Mouse (Mus musculus) G1E-ER4 (cell line): ENCODE data around the gene Gm10273. TPM values are rescaled to one million over a fixed set of nuclear protein-coding genes. Genes with fewer than 3 reads are reported as not detected.
A peak's percentile ranks its signal among the peaks of the same experiment; 100 is the strongest.

ENCODE experiments used
- GATA1 ChIP-seq: IDR thresholded peaks from one replicate; pipeline ENCODE4 v1.8.0; 2012; ENCODE audit warnings: low read length, inconsistent platforms
- polyA plus RNA-seq: library from polyadenylated mRNA; stranded (reverse); fragments of >175 nt; gene quantifications from 2 replicates; pipeline ENCODE4 v1.2.3, GENCODE M21; 2012

Gene Gm10273
- polyA plus RNA-seq, 1 experiment = 0.50 TPM

DNA sequence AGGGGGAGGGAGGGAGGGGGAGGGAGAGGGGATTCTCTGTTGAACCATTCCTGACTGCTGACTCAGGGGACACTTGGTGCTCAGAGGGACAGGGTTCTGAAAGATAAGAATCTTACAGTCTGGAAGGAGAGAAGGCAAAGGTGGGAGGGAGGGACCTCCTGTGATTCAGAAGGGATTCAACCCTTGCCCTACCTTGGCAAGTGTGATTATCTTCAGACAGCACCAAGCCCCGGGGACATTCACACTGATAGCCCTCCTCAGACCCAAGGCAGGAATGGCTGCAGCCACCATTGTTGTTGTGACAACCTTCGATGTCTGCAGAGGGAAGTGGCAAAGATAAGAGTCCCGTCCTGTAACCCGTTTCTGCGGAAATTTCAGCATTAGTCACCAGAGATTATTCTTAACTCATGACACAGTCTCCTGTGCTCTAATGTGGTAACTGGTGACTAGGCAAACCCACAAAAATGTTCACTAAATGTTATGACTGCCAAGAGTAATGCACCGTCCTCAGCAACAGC is 35.3 kb downstream of the Gm10273 start:
- TF ChIP-seq GATA1 = peak; percentile 30

DNA sequence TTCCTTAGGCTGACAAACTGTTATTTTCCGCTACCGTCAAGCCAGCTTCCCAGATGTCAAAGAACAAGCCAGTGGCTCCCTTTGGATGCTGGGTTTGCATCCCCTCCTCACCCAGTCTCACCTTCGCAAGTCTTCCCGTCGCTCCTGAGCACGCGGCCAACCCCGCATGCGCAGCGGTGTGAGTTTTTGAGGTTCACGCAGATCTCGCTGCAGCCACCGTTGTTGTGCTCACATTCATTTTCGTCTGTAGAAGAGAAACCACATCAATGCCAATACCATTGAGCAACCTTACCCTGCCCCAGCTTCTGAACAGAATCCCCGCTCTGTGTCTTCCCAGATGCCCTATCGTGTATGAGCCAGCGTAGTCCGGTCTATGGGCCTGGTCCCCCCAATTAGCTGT is 40.3 kb downstream of the Gm10273 start:
- no peak for TF ChIP-seq GATA1

DNA sequence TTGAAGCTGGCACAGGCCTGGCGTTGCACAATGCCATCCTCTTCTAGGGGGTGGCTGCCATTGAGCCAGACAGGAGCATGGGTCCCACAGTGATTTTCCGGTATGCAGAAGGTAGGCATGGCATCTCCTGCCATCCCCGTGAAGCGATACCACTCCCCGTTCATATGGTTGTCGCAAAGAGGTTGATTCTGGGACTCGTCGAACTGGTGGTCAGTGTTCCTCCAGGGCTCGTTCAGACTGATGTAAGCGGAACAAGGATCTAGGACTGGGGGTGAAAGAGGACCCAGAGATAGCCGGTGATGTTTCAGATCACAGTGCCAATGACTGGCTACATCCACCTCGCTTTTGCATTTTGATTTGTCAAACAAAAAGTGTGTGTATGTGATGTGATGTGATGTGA is 43.2 kb downstream of the Gm10273 start:
- TF ChIP-seq GATA1 = no peak

DNA sequence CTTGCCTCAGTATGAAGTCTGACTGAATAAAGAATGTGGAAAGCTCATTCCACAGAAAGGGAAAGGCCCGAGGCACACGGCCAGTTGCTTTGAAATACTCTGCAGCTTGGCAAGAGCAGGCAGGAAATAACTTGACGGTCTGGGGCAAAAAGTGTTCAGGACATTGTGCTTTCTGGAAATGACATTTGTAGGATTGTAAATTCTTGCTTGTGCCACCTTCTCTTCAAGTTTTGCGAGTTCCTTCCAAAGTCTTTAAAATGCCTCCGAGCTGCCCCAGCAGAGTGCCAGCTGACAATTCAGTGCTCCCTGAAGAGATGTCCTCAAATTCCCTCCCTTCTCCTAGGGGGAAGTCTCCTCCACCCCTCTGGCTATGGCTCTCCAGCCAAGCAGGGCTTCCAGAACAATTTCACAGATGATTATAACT is 44.1 kb downstream of the Gm10273 start:
- TF ChIP-seq GATA1 = no peak

DNA sequence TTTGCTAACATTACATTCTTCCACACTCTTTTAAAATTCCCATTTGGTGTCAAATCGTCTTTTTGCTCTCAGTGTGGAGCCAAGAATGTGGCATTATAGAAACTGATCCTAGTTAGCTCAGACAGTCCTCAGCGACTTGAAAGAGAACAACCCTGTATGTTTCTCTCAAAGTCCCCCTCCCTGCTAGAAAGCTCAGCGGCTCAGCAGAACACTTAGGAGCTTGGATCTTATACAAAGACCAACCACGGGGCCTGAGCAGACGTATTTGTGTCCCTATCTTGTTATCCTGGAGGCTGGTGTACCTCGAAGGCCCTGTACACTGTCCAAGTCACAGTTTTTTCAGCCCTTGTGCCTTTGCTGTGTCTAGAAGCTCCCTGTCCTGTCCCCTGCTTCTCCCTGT is 44.7 kb downstream of the Gm10273 start:
- TF ChIP-seq GATA1 = no peak

DNA sequence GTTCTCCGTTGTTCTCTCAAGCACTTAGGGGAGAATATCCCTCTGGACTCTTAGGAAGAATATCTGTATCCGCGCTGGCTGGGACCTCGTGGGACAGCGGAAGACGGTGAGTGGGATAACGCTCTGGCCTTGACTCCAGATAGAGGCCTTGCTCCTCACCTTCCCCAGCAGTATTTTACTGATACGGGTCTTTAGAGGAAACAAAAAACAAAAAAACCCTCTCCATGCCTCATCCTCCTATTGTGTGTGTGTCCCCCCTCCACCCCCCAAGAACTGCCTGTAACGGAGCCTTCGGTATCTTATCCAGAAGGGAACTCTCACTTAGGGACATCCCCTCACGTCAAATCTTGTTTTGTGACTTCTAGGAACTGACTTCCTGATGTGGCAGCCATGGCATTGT is 46.3 kb downstream of the Gm10273 start, which contains the start of gene Oit3:
Gene Oit3, minus strand, starts transcription at position 44 of the 400 bp plus-strand sequence.
- TF ChIP-seq GATA1 = no peak

DNA sequence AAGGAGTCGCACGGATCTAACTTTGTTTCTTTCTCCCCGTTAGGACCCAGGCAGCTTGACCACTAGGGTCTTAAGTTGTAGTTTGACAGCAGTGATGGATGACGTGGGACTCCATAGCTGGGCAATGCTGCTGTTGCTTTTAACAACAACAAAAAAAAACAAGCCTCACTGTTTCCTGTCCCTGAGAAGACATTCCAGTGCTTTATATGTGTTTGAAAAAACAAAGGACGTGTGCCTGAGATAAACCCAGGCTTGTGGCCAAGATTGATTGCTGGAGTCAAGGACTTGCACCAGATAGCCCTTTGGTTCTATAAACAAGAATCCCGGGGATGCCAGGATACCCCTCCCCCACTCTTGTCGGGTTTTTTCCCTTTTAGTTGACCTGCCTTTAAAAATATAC is 47.8 kb downstream of the Gm10273 start:
- TF ChIP-seq GATA1 = no peak

DNA sequence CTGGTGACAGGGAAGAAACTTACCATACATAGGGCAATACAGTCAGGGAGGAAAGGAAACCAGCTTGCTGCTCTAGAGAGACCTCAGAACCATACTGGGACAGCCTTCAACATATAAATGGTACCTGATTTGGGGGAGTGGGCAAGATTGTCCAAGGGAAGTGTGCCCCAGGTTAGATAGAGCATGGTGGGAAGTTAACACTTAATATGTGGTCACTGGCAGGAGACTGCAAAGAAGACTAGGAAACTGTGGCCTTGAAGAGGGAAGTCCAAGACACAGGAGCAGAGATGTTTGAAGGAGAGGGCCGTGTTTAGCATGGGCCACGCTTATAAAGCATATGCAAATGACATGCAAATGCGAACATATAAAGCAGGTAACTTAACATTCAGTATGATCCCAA is 48.7 kb downstream of the Gm10273 start:
- TF ChIP-seq GATA1 = no peak

DNA sequence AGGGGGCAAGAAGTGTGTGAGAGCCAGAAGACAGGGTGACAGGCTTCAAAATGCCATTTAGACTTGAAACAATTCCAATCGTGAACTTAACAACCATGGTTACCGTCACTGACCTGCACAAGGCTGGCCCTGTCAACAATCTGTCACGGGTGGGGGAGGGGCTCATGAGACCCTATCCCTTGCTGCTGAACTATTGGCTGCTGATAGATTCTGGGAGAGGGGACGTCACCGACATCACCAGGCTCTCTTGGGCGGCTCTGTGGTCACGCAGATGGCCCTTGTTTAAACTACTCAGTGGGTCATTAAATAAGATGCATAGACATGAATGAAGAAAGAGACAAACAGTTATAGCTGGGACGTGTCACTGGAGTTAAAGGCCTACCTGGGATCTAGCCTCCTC is 49.2 kb downstream of the Gm10273 start:
- no peak for TF ChIP-seq GATA1

Other genes starting within 250 kb of the Gm10273 start
- gene Sept10, start 173.8 kb upstream of the Gm10273 start, polyA plus RNA-seq = 0.18 and 0.23 TPM in 2 replicates
- gene Sowahc, start 173.7 kb upstream of the Gm10273 start, polyA plus RNA-seq = 0.38 and 0.60 TPM in 2 replicates
- gene P4ha1, start 72.3 kb upstream of the Gm10273 start, polyA plus RNA-seq = 1.7 and 2.2 TPM in 2 replicates
- not detected in 2 replicates for gene Pla2g12b, start 8.0 kb downstream of the Gm10273 start, polyA plus RNA-seq
- not detected in 2 replicates for gene Oit3, start 46.1 kb downstream of the Gm10273 start, polyA plus RNA-seq
- not detected in 2 replicates for gene Gm10322, start 220.4 kb downstream of the Gm10273 start, polyA plus RNA-seq
- 3.7 and 5.1 TPM in 2 replicates for gene Mcu, start 221.1 kb downstream of the Gm10273 start, polyA plus RNA-seq